Mouse (Mus musculus): ENCODE data around the gene Man2a1.

DNA sequence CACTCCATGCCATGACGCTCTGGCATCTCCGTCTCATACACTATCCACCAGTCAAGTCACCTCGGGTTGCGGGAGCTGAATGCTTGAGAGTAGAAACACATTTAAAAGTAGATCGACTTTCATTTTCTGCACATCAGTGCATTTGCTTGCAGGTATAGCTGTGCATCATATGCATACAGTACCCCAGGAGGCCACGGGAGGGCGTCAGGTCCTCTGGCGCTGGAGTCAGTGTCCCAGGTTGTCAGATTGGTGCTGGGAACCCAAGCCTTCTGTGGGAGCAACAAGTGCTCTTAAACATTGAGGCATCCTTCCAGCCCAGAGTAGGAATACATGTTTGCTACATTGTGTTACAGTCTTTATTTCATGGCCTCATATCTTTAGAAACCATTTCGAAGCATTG lies 2.8 kb upstream of the Man2a1 start:
- TF ChIP-seq CTCF (IDR thresholded peaks at IDR 0.05; ENCODE audit: borderline replicate concordance, insufficient read depth, low read length) (no peak), POLR2A (IDR thresholded peaks at IDR 0.05; ENCODE audit: low read depth, low read length) (no peak)

Measured in embryonic fibroblast, embryonic 13.5 days (primary cell).